Mouse (Mus musculus): ENCODE data around the gene Cerk. TPM values are rescaled to one million over a fixed set of nuclear protein-coding genes. Genes with fewer than 3 reads are reported as not detected.

The Cerk gene
- total and polyA plus RNA-seq, 3 experiments = 2.5 to 10.3 (median 4.4) TPM

GRCm38 (mm10) chr15:86110361-86111103, 75.4 kb downstream of the Cerk start:
- Histone ChIP-seq H3K9me3 (replicated peaks; ENCODE audit: low read length) (no peaks in the 10 kb centered on the region), H3K9ac (ENCODE audit: insufficient read depth, low read depth) (no peak overlapping the region), H3K27me3 (replicated peaks) (peaks cover 24% of the 10 kb centered on the region), H3K27ac (ENCODE audit: insufficient read depth, low read depth) (no peak overlapping the region), H3K4me3 (replicated peaks in 1 of 3; ENCODE audit: low read depth in 2 of 3, low read length in 2 of 3, poor library complexity in 1 of 3) (no peak overlapping the region), H3K4me1 (ENCODE audit: control insufficient read depth in 1 of 2, insufficient read depth in 2 of 2) (peaks cover 5 to 35% of the 10 kb centered on the region in 2 experiments; a peak in 2 of 4 replicates), H3K4me2 (ENCODE audit: insufficient read depth, low read depth, poor library complexity, severe bottlenecking) (no peak overlapping the region), H3K36me3 (replicated peaks in 1 of 2; ENCODE audit: control insufficient read depth in 1 of 2, insufficient read depth in 1 of 2, low read length in 1 of 2) (no peaks in the 10 kb centered on the region), H3K79me2 (replicated peaks; ENCODE audit: control insufficient read depth, extremely low read depth, insufficient read depth, poor library complexity, severe bottlenecking) (no peaks in the 10 kb centered on the region)
- DNase-seq (ENCODE audit: extremely low read depth) = peak; percentile 74
- TF ChIP-seq PAX5 (IDR thresholded peaks at IDR 0.05; ENCODE audit: low read length) (no peak), TCF12 (IDR thresholded peaks at IDR 0.05; ENCODE audit: low read depth, low read length) (peak; percentile 85), BHLHE40 (IDR thresholded peaks at IDR 0.05; ENCODE audit: low read depth, low read length) (peak; percentile 30; the same call in 1 of the 2 replicates), MAX (IDR thresholded peaks at IDR 0.05; ENCODE audit: low read length) (no peak)
- dilution Hi-C loops (cut with MboI; ENCODE audit: extremely low pct_ligation_motif_present, extremely low pct_unique_long_range_greater_than_20kb, low sequenced_read_pairs) = no loop called here
- in situ Hi-C loops (cut with MboI; ENCODE audit: low pct_ligation_motif_present, low pct_unique_long_range_greater_than_20kb, low sequenced_read_pairs) = no loop called here

- in situ Hi-C loops (cut with MboI; ENCODE audit: low pct_ligation_motif_present, low pct_unique_long_range_greater_than_20kb, low sequenced_read_pairs) = no loop called here
- no peak overlapping the region for H3K27ac ChIP-seq (ENCODE audit: insufficient read depth, low read depth)
- H3K36me3 ChIP-seq (replicated peaks in 1 of 2; ENCODE audit: control insufficient read depth in 1 of 2, insufficient read depth in 1 of 2, low read length in 1 of 2) = no peaks in the 10 kb centered on the region
- H3K9ac ChIP-seq (ENCODE audit: insufficient read depth, low read depth) = no peak overlapping the region
- no peak overlapping the region for H3K4me3 ChIP-seq (replicated peaks in 1 of 3; ENCODE audit: low read depth in 2 of 3, low read length in 2 of 3, poor library complexity in 1 of 3)
- H3K9me3 ChIP-seq (replicated peaks; ENCODE audit: low read length) = no peaks in the 10 kb centered on the region
- peaks cover 23% of the 10 kb centered on the region for H3K27me3 ChIP-seq (replicated peaks)
- H3K79me2 ChIP-seq (replicated peaks; ENCODE audit: control insufficient read depth, extremely low read depth, insufficient read depth, poor library complexity, severe bottlenecking) = no peaks in the 10 kb centered on the region
- no peak overlapping the region for H3K4me2 ChIP-seq (ENCODE audit: insufficient read depth, low read depth, poor library complexity, severe bottlenecking)
- DNase-seq (ENCODE audit: extremely low read depth) = no peak
- TF ChIP-seq MAFK (IDR thresholded peaks at IDR 0.05; ENCODE audit: insufficient replicate concordance, low read length) = no peak
- TF ChIP-seq GABPA (IDR thresholded peaks at IDR 0.05; ENCODE audit: insufficient replicate concordance, low read depth, low read length) = no peak
- no peak for TF ChIP-seq MYC (IDR thresholded peaks at IDR 0.05; ENCODE audit: low read depth, low read length)
- TF ChIP-seq BHLHE40 (IDR thresholded peaks at IDR 0.05; ENCODE audit: low read depth, low read length) = no peak
- no peak for TF ChIP-seq ZMIZ1 (IDR thresholded peaks at IDR 0.05; ENCODE audit: low read depth, low read length)
- TF ChIP-seq MXI1 (IDR thresholded peaks at IDR 0.05; ENCODE audit: low read depth, low read length) = no peak
- no peak for TF ChIP-seq ELF1 (IDR thresholded peaks at IDR 0.05; ENCODE audit: low read depth, low read length)
- no peak for TF ChIP-seq UBTF (IDR thresholded peaks at IDR 0.05; ENCODE audit: low read depth, low read length)
- no peak for TF ChIP-seq IRF4 (IDR thresholded peaks at IDR 0.05; ENCODE audit: low read depth, low read length)
- no peak for TF ChIP-seq MAX (IDR thresholded peaks at IDR 0.05; ENCODE audit: low read length)
- TF ChIP-seq CTCF (conservative IDR thresholded peaks at IDR 0.05 in 1 of 2, IDR thresholded peaks at IDR 0.05 in 1 of 2; ENCODE audit: low read depth in 2 of 2, low read length in 2 of 2) = no peak
- no peak for TF ChIP-seq ETS1 (conservative IDR thresholded peaks at IDR 0.05; ENCODE audit: low read depth, low read length)
- no peak for TF ChIP-seq JUND (conservative IDR thresholded peaks at IDR 0.05; ENCODE audit: low read depth, low read length)
- dilution Hi-C loops (cut with MboI; ENCODE audit: extremely low pct_ligation_motif_present, extremely low pct_unique_long_range_greater_than_20kb, low sequenced_read_pairs) = no loop called here
- H3K4me1 ChIP-seq (ENCODE audit: control insufficient read depth in 1 of 2, insufficient read depth in 2 of 2) = peaks cover 5 to 35% of the 10 kb centered on the region in 2 experiments; a peak in 2 of 4 replicates
Observed at GRCm38 (mm10) chr15:86109650-86110211, 76.2 kb downstream of the Cerk start.

Data from CH12.LX (cell line).